Mouse (Mus musculus) intestine, embryonic 14.5 days (tissue): Measurements from ENCODE around the gene Reep1. TPM values are rescaled to one million over a fixed set of nuclear protein-coding genes. Genes with fewer than 3 reads are reported as not detected.

Experiments
- ATAC-seq: fragments of 200-750 bp; cut with Nextera tagmentation; replicated peaks from 2 replicates; pipeline ENCODE4 v1.8.0; 2017; ENCODE audit warnings: low read depth, moderate number of reproducible peaks, moderate TSS enrichment, moderate library complexity; ENCODE audit not compliant: low FRiP score, low TSS enrichment
- DNase-seq: peaks from one replicate; pipeline ENCODE4 v3.0.0-alpha.2; 2018; ENCODE audit warnings: low spot score
- H3K27ac ChIP-seq: fragments of 300-500 bp; sonication (generic); 2 replicates; pipeline ENCODE4 v1.5.1; 2014; ENCODE audit warnings: low read depth, mild to moderate bottlenecking, control low read depth
- H3K27me3 ChIP-seq: fragments of 300-500 bp; sonication (generic); replicated peaks from 2 replicates; pipeline ENCODE4 v1.6.1; 2014; ENCODE audit warnings: low read length, control low read depth; ENCODE audit not compliant: control insufficient read depth, insufficient read depth
- H3K36me3 ChIP-seq: fragments of 300-500 bp; sonication (generic); 2 replicates; pipeline ENCODE4 v1.6.1; 2014; ENCODE audit warnings: low read length, control low read depth; ENCODE audit not compliant: control insufficient read depth, insufficient read depth
- H3K4me1 ChIP-seq: fragments of 300-500 bp; sonication (generic); replicated peaks from 2 replicates; pipeline ENCODE4 v1.6.1; 2014; ENCODE audit warnings: low read length, control low read depth, mixed read lengths; ENCODE audit not compliant: control insufficient read depth, insufficient read depth
- H3K4me2 ChIP-seq: fragments of 300-500 bp; sonication (generic); 2 replicates; pipeline ENCODE4 v1.6.1; 2014; ENCODE audit warnings: low read length
- H3K4me3 ChIP-seq: fragments of 300-500 bp; sonication (generic); 2 replicates; pipeline ENCODE4 v1.5.1; 2014; ENCODE audit warnings: low read depth, low read length, control low read depth, mixed read lengths
- H3K9ac ChIP-seq: fragments of 300-500 bp; sonication (generic); 2 replicates; pipeline ENCODE4 v1.6.1; 2014; ENCODE audit warnings: mild to moderate bottlenecking, low read length
- H3K9me3 ChIP-seq: fragments of 300-500 bp; sonication (generic); 2 replicates; pipeline ENCODE4 v1.6.1; 2016; ENCODE audit warnings: low read length, control low read depth; ENCODE audit not compliant: control insufficient read depth
- WGBS: fragments of 180-500 bp; shearing (Covaris S2); extraction: QIAGEN DNeasy Blood & Tissue Kit; methylation state at CpG from one replicate; pipeline ENCODE4 v1.1.7; 2014; 5-methylcytosine and 5-hydroxymethylcytosine counted together
- polyA plus RNA-seq: library from polyadenylated mRNA; unstranded; fragments of >200 nt; fragmentation: Nextera tagmentation; extraction: Ambion mirVana; gene quantifications from 2 replicates; pipeline ENCODE4 v1.2.1, GENCODE M21; 2014

Gene Reep1
- polyA plus RNA-seq, 1 experiment from 2014 or later = 20.8 TPM

- Histone ChIP-seq H3K36me3 (no peaks in the 10 kb centered on the region), H3K9me3 (no peaks in the 10 kb centered on the region), H3K4me1 (peaks cover 6% of the 10 kb centered on the region; the same call in 1 of the 2 replicates), H3K4me3 (peak overlapping the region; percentile 61), H3K4me2 (peak overlapping the region; percentile 94), H3K27me3 (peaks cover 18% of the 10 kb centered on the region), H3K27ac (no peak overlapping the region), H3K9ac (peak overlapping the region; percentile 56)
- WGBS = 5% methylated on average over 3 of the region's 3 CpGs
- no peak for ATAC-seq
- DNase-seq = no peak
Observed at GRCm38 (mm10) chr6:71708528-71708927, 1.2 kb downstream of the Reep1 start.

DNA sequence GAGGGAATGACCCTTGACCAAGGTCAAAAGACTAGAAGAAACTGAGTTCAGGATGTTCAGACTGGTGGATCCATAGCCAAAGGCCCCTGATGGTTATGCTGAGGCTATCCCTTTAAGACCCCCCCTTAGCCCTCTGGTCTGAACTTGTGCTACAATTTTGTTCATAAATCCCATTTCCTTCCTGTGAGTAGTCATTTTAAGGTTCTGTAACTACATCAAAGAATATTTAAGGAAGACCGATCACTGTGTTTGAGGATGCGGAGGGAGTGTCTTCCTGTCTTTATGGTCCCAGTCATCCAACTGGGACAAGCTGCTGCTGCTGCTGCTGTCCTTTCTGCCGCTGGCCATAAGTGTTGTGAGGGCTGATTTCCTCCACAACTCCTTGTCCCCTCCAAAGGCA lies 3.0 kb downstream of the Reep1 start:
- Histone ChIP-seq H3K27me3 (peaks cover 18% of the 10 kb centered on the region), H3K9ac (no peak overlapping the region), H3K4me1 (peaks cover 6% of the 10 kb centered on the region; the same call in 1 of the 2 replicates), H3K4me2 (no peak overlapping the region), H3K36me3 (no peaks in the 10 kb centered on the region), H3K27ac (no peak overlapping the region), H3K4me3 (no peak overlapping the region), H3K9me3 (no peaks in the 10 kb centered on the region)
- DNase-seq (no peak), ATAC-seq (no peak)
- 78% methylated on average over 3 of the region's 3 CpGs for WGBS

- Histone ChIP-seq H3K9ac (no peak overlapping the region), H3K4me2 (no peak overlapping the region), H3K36me3 (no peaks in the 10 kb centered on the region), H3K27ac (no peak overlapping the region), H3K27me3 (peaks cover 18% of the 10 kb centered on the region), H3K4me3 (no peak overlapping the region), H3K9me3 (no peaks in the 10 kb centered on the region), H3K4me1 (peaks cover 6% of the 10 kb centered on the region; the same call in 1 of the 2 replicates)
- ATAC-seq (no peak), DNase-seq (no peak)
- 81% methylated on average over 5 of the region's 5 CpGs for WGBS
Observed at GRCm38 (mm10) chr6:71711201-71711600, 3.8 kb downstream of the Reep1 start.

- Histone ChIP-seq H3K36me3 (no peaks in the 10 kb centered on the region), H3K27me3 (peaks cover 9% of the 10 kb centered on the region), H3K4me2 (no peak overlapping the region), H3K9me3 (no peaks in the 10 kb centered on the region), H3K4me1 (peaks cover 3% of the 10 kb centered on the region; the same call in 1 of the 2 replicates), H3K9ac (no peak overlapping the region), H3K27ac (no peak overlapping the region), H3K4me3 (no peak overlapping the region)
- ATAC-seq (no peak), DNase-seq (no peak)
- WGBS = 86% methylated on average over 2 of the region's 2 CpGs
Observed at GRCm38 (mm10) chr6:71713532-71713931, 6.2 kb downstream of the Reep1 start.

- no peaks in the 10 kb centered on the region for H3K27me3 ChIP-seq
- no peak overlapping the region for H3K9ac ChIP-seq
- H3K4me2 ChIP-seq = no peak overlapping the region
- 73% methylated on average over 5 of the region's 5 CpGs for WGBS
- DNase-seq (no peak), ATAC-seq (no peak)
- no peak overlapping the region for H3K27ac ChIP-seq
- no peaks in the 10 kb centered on the region for H3K36me3 ChIP-seq
- no peaks in the 10 kb centered on the region for H3K9me3 ChIP-seq
- H3K4me1 ChIP-seq = no peaks in the 10 kb centered on the region
- H3K4me3 ChIP-seq = no peak overlapping the region
Observed at GRCm38 (mm10) chr6:71715006-71715405, 7.6 kb downstream of the Reep1 start.

DNA sequence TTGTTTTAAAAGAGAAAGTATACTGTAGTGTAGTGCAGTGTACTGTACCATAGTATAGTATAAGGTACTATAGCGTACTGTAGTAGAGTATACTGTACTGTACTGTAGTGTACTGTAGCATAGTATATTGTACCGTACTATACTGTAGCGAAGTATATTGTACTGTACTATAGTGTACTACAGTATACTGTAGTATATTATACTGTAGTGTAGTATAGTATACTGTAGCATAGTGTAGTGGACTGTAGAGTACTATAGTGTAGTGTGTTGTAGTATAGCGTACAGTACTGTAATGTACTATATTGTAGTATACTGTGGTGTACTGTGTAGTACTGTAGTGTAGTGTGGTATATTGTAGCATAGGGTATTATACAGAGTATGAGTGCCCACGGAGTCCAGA lies 9.1 kb downstream of the Reep1 start:
- no peaks in the 10 kb centered on the region for H3K36me3 ChIP-seq
- no peaks in the 10 kb centered on the region for H3K9me3 ChIP-seq
- DNase-seq (no peak), ATAC-seq (no peak)
- H3K4me3 ChIP-seq = no peak overlapping the region
- H3K4me1 ChIP-seq = no peaks in the 10 kb centered on the region
- H3K27me3 ChIP-seq = no peaks in the 10 kb centered on the region
- H3K27ac ChIP-seq = no peak overlapping the region
- 95% methylated on average over 5 of the region's 5 CpGs for WGBS
- H3K9ac ChIP-seq = no peak overlapping the region
- H3K4me2 ChIP-seq = no peak overlapping the region

- no peak overlapping the region for H3K4me2 ChIP-seq
- no peak overlapping the region for H3K4me3 ChIP-seq
- H3K9me3 ChIP-seq = no peaks in the 10 kb centered on the region
- DNase-seq = peak; percentile 37
- no peaks in the 10 kb centered on the region for H3K27me3 ChIP-seq
- no peaks in the 10 kb centered on the region for H3K4me1 ChIP-seq
- H3K27ac ChIP-seq = no peak overlapping the region
- no peaks in the 10 kb centered on the region for H3K36me3 ChIP-seq
- WGBS = 77% methylated on average over 2 of the region's 2 CpGs
- no peak overlapping the region for H3K9ac ChIP-seq
- ATAC-seq = no peak
Observed at GRCm38 (mm10) chr6:71718322-71718721, 11.0 kb downstream of the Reep1 start.

DNA sequence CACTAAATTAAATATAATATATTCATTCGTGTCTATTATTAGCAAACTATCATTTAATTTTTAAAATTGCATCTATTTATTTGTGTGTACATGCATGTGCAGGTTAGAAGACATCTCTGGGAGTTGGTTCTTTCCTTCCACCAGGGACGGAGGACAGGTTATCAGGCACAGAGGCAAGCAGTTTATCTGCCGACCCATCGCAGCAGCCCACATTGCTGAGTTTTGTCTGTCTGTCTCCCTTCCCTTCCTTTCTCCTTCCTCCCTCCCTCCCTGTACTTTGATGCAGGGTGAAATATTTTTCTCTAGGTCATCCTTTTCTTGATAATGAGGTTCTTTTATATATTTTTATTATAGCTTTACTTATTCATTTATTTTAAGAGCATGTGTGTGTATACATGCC lies 11.9 kb downstream of the Reep1 start:
- Histone ChIP-seq H3K9ac (no peak overlapping the region), H3K27me3 (no peaks in the 10 kb centered on the region), H3K4me3 (no peak overlapping the region), H3K4me1 (no peaks in the 10 kb centered on the region), H3K36me3 (no peaks in the 10 kb centered on the region), H3K9me3 (no peaks in the 10 kb centered on the region), H3K27ac (no peak overlapping the region), H3K4me2 (no peak overlapping the region)
- WGBS = 85% methylated on average over 4 of the region's 4 CpGs
- ATAC-seq (no peak), DNase-seq (no peak)

DNA sequence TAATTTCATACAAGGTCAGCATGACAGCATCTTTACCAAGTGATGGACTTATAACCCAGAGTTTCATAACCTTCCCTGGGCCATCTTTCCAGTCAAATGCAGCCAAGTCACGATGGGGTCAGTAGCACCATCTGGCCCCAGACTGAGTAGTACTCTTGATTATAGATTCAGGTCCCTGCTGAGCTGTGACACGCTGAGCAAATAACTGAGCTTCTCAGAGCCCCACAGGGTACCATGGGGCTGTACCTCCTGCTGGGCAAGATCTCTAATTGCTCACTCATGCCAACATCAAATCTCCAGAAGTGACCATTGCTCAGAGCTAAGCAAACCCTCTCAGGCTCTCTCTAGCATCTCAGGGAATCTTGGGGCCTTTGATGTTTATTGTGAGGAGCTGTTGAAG lies 15.6 kb downstream of the Reep1 start:
- Histone ChIP-seq H3K27ac (no peak overlapping the region), H3K4me3 (no peak overlapping the region), H3K4me1 (peaks cover 10% of the 10 kb centered on the region; the same call in 1 of the 2 replicates), H3K36me3 (no peaks in the 10 kb centered on the region), H3K9ac (no peak overlapping the region), H3K27me3 (no peaks in the 10 kb centered on the region), H3K9me3 (no peaks in the 10 kb centered on the region), H3K4me2 (no peak overlapping the region)
- ATAC-seq (no peak), DNase-seq (no peak)
- WGBS = 36% methylated on average over 2 of the region's 2 CpGs
